Mouse (Mus musculus): ENCODE measurements around the gene Plekhg3. TPM values are rescaled to one million over a fixed set of nuclear protein-coding genes. Genes with fewer than 3 reads are reported as not detected.
A peak's percentile ranks its signal among the peaks of the same experiment; 100 is the strongest.

Plekhg3 gene
- polyA plus RNA-seq, 1 experiment: 49.6 TPM

DNA sequence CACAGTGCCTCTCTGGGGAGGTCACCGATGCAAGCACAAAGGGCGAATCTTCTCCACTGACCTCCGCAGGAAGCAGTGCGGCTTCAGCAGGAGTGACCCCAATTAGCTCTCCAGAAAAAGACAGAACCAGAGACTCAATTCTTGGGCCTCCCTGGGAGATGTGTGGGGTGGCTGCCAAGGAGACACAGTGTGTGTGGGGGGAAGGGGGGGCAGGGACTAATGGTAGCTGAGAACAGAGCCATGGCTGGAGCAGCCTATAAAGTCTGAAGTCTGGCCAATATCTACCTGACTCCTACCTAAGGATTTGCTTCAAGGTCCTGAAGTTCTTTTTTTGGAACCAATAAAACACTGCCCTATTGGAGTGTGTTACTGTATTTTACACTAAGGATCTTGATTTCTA lies 73.9 kb downstream of the Plekhg3 start:
- Histone ChIP-seq H3K4me1 (ENCODE audit: control insufficient read depth, insufficient read depth, low read length) (peaks cover 14% of the 10 kb centered on the region), H3K27ac (ENCODE audit: insufficient read depth, low read depth, low read length) (no peak overlapping the region), H3K4me3 (ENCODE audit: insufficient read depth, low read length) (no peak overlapping the region)
- no peak for TF ChIP-seq POLR2A (IDR thresholded peaks at IDR 0.05; ENCODE audit: borderline replicate concordance, low read depth, low read length)
- TF ChIP-seq CTCF (IDR thresholded peaks at IDR 0.05; ENCODE audit: low read depth, low read length): no peak

DNA sequence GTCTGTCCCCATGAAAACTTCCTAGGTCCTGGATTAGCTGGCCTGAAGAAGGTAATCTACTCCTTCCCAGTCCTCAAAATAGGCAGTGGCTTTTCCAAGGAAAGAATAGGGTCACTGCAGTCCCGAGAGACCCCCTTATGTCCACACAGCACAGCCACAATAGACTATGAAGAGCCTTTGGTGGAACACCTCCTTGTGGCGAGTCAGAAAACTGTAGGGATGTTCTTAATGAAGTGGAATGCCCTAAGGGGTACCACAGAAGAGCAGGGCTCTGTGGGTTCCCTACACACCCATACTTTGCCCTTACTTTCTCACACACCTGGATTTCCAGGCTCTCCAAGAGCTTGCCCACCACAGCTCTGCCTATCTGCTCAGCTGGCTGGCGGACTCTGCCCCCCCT lies 75.1 kb downstream of the Plekhg3 start:
- Histone ChIP-seq H3K4me1 (ENCODE audit: control insufficient read depth, insufficient read depth, low read length) (peaks cover 10% of the 10 kb centered on the region), H3K4me3 (ENCODE audit: insufficient read depth, low read length) (no peak overlapping the region), H3K27ac (ENCODE audit: insufficient read depth, low read depth, low read length) (no peak overlapping the region)
- TF ChIP-seq CTCF (IDR thresholded peaks at IDR 0.05; ENCODE audit: low read depth, low read length) (no peak), POLR2A (IDR thresholded peaks at IDR 0.05; ENCODE audit: borderline replicate concordance, low read depth, low read length) (no peak)

DNA sequence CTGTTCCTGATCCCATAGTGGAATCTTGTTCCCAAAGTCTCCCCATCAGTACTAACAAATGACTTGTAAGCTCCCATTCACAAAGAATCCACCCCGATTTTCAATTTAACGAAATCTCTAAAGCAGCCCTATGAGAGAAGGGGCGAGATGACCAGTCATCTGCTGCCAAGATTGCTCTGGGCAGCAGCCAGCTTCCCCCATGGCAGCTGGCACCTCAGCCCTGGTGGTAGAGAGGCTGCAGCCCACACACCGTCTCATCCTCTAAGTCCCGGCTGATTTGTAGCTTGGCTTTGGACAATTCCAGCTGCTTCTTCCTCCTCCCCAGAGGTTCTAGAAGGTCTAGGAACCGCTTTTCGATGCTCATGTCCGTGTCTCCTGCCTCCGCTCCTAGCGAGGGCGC lies 77.5 kb downstream of the Plekhg3 start:
- TF ChIP-seq CTCF (IDR thresholded peaks at IDR 0.05; ENCODE audit: low read depth, low read length): no peak
- no peak for TF ChIP-seq POLR2A (IDR thresholded peaks at IDR 0.05; ENCODE audit: borderline replicate concordance, low read depth, low read length)
- H3K27ac ChIP-seq (ENCODE audit: insufficient read depth, low read depth, low read length): no peak overlapping the region
- H3K4me1 ChIP-seq (ENCODE audit: control insufficient read depth, insufficient read depth, low read length): no peaks in the 10 kb centered on the region
- no peak overlapping the region for H3K4me3 ChIP-seq (ENCODE audit: insufficient read depth, low read length)

DNA sequence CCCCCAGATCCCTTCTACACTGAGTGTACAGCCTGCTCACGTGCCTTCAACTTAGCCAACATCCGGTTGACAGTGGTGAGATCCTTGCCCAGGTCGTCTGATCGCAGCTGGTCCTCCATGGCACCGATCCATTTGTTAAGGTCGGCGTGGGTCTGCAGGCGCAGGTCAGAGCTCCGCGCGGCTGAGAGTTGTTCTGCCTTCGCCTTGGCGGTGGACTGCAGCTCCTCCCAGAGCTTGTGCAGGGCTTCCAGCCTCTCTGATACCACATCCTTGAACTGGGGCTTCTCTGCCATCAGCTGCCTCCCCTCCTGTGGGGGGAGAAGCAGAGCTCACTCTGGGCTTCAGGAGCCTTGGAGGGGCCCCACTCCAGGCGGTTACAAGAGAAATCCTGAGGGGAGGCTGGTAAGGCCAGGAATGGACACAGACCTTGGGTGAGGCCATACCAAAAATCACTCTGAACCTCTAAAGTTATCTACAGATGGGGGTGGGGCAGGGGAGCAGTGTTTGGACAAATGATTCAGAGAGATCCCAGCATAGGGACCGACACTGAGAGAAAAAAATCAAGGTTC lies 78.4 kb downstream of the Plekhg3 start:
- Histone ChIP-seq H3K27ac (ENCODE audit: insufficient read depth, low read depth, low read length) (no peak overlapping the region), H3K4me3 (ENCODE audit: insufficient read depth, low read length) (no peak overlapping the region), H3K4me1 (ENCODE audit: control insufficient read depth, insufficient read depth, low read length) (peaks cover 5% of the 10 kb centered on the region)
- TF ChIP-seq CTCF (IDR thresholded peaks at IDR 0.05; ENCODE audit: low read depth, low read length) (no peak), POLR2A (IDR thresholded peaks at IDR 0.05; ENCODE audit: borderline replicate concordance, low read depth, low read length) (no peak)

DNA sequence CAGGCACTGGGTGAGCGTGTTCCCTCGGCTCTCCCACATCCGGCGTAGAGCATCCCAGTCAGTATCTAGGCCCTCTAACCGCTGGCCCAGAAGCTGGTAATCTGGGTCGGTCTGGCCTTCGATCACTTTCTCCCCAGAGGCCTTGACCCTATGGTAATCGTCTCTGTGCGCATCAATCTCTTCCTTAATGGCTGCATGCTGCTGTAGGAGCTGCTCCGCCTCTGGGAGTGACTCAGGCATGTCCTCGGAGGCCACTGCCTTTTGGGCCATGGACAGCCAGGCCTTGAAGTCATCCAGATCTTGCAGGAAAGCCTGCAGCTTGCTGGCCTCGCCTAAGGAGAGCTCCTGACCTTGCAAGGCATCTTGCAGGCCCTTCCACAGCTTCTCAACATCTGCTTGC lies 81.9 kb downstream of the Plekhg3 start:
- Histone ChIP-seq H3K4me3 (ENCODE audit: insufficient read depth, low read length) (no peak overlapping the region), H3K27ac (ENCODE audit: insufficient read depth, low read depth, low read length) (no peak overlapping the region), H3K4me1 (ENCODE audit: control insufficient read depth, insufficient read depth, low read length) (peaks cover 23% of the 10 kb centered on the region)
- TF ChIP-seq CTCF (IDR thresholded peaks at IDR 0.05; ENCODE audit: low read depth, low read length): no peak
- TF ChIP-seq POLR2A (IDR thresholded peaks at IDR 0.05; ENCODE audit: borderline replicate concordance, low read depth, low read length): no peak

DNA sequence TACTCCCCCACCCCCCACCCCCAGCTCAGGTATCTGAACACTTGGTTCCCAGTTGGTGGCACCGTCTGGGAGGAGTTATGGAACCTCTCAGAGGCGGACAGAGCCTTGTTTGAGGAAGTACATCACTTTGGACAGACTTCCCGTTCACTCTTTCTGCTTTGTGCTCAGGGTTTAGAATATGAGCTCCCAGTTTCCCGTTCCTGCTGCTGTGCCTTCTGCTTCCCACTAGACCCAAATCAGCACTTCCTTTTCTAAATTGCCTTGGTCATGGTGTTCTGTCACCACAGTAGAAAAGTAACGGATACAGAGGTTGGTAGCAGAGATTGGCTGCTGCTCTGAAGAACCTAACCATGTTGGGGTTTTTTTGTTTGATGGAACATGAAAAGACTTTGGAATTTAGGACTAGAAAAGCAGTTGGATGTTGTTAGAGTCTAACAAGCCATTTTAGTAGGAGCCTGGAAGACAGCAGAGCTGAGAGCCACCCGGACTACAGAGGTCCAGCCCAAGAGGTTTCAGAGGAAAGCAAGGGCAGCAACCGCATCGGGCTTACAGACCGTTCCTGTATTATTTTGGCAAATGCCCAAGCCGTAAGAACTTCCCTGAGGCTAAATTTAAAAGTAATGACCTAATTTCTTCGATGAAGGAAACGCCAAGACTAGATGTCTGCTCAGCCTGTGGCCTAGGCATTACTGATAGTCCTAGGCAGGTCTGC lies 84.3 kb downstream of the Plekhg3 start:
- Histone ChIP-seq H3K27ac (ENCODE audit: insufficient read depth, low read depth, low read length) (peak overlapping the region; percentile 99), H3K4me3 (ENCODE audit: insufficient read depth, low read length) (peak overlapping the region; percentile 8), H3K4me1 (ENCODE audit: control insufficient read depth, insufficient read depth, low read length) (peaks cover 23% of the 10 kb centered on the region)
- TF ChIP-seq CTCF (IDR thresholded peaks at IDR 0.05; ENCODE audit: low read depth, low read length) (no peak), POLR2A (IDR thresholded peaks at IDR 0.05; ENCODE audit: borderline replicate concordance, low read depth, low read length) (no peak)

DNA sequence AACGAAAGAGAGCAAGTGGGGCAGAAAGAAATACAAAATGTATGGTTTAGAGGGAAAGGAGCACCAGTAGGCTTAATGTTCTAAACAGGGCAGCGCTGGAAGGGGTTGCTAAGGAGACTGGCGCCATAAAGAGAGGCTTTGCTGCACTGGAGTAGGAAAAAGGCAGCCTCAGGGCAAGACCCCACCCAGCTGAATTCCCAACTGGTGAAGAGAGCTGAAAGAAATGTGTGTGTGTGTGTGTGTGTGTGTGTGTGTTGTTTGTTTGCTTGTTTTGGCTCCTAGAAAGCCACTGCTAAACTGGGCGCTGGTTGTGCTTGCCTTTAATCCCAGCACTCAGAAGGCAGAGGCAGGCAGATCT lies 84.9 kb downstream of the Plekhg3 start:
- Histone ChIP-seq H3K27ac (ENCODE audit: insufficient read depth, low read depth, low read length) (peak overlapping the region; percentile 99), H3K4me3 (ENCODE audit: insufficient read depth, low read length) (peak overlapping the region; percentile 3), H3K4me1 (ENCODE audit: control insufficient read depth, insufficient read depth, low read length) (peaks cover 23% of the 10 kb centered on the region)
- no peak for TF ChIP-seq POLR2A (IDR thresholded peaks at IDR 0.05; ENCODE audit: borderline replicate concordance, low read depth, low read length)
- no peak for TF ChIP-seq CTCF (IDR thresholded peaks at IDR 0.05; ENCODE audit: low read depth, low read length)

DNA sequence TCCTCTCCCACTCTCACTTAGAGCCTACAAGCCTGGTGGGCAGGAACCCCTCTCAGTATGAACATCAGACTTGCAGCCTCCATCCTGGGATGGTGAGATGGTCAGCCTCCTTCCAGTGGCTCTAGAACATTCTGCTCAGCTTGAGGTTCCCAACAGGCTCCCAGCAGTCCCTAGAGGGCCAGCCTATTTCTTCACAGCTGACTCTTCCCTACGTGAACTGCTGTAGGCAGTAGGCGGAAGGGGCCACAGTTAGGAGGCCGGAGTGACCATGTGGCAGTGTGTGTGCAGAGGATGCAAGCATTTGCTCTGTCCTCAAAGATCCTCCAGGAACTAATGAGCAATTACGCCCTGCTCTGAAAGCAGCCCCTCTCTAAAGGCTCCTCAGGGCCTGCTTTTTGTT lies 87.5 kb downstream of the Plekhg3 start:
- Histone ChIP-seq H3K4me3 (ENCODE audit: insufficient read depth, low read length) (no peak overlapping the region), H3K27ac (ENCODE audit: insufficient read depth, low read depth, low read length) (no peak overlapping the region), H3K4me1 (ENCODE audit: control insufficient read depth, insufficient read depth, low read length) (peaks cover 23% of the 10 kb centered on the region)
- no peak for TF ChIP-seq CTCF (IDR thresholded peaks at IDR 0.05; ENCODE audit: low read depth, low read length)
- TF ChIP-seq POLR2A (IDR thresholded peaks at IDR 0.05; ENCODE audit: borderline replicate concordance, low read depth, low read length): no peak

DNA sequence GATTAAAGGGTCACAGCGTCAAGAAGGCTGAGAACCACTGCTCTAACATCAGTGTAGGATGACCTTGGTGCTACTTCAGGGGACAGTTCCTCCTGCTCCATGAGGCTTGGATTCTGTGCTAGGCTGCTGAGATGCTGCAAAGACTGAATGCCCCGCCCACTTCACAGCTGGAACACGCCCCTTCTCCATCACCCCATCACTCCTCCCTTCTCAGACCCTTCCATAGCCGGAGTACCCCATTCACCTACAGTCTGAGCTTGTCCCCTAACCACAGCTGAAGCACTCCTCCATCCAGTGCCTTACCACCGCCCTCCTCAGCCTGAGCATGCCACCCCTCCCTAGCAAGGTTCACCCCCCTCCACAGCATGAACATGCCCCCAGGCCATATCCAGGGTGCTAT lies 89.2 kb downstream of the Plekhg3 start:
- Histone ChIP-seq H3K4me3 (ENCODE audit: insufficient read depth, low read length) (no peak overlapping the region), H3K4me1 (ENCODE audit: control insufficient read depth, insufficient read depth, low read length) (peaks cover 12% of the 10 kb centered on the region), H3K27ac (ENCODE audit: insufficient read depth, low read depth, low read length) (no peak overlapping the region)
- no peak for TF ChIP-seq CTCF (IDR thresholded peaks at IDR 0.05; ENCODE audit: low read depth, low read length)
- TF ChIP-seq POLR2A (IDR thresholded peaks at IDR 0.05; ENCODE audit: borderline replicate concordance, low read depth, low read length): no peak

DNA sequence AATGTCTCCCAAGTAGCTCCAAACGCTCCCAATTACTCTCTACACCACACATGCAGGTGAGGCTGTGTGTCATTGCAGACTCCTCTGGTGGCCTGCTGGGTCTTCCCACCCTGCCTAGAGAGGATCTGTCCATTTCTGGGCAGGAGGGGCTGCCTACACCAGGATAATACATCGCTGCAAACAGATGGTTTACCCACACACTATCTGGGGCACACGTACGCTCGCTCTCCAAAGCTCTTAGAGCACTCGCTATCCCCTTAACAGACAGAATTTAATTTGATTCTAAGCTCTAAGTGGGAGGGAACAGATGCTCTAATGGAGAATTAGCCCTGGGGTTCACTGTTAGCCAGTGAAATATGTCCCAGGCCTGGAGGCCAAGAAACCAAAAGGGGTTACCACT lies 92.7 kb downstream of the Plekhg3 start:
- no peak for TF ChIP-seq CTCF (IDR thresholded peaks at IDR 0.05; ENCODE audit: low read depth, low read length)
- TF ChIP-seq POLR2A (IDR thresholded peaks at IDR 0.05; ENCODE audit: borderline replicate concordance, low read depth, low read length): no peak
- Histone ChIP-seq H3K4me1 (ENCODE audit: control insufficient read depth, insufficient read depth, low read length) (no peaks in the 10 kb centered on the region), H3K4me3 (ENCODE audit: insufficient read depth, low read length) (no peak overlapping the region), H3K27ac (ENCODE audit: insufficient read depth, low read depth, low read length) (no peak overlapping the region)

Other genes with a start within 250 kb of the Plekhg3 start
- not detected in 2 replicates for gene Akap5, start 206.0 kb upstream of the Plekhg3 start, polyA plus RNA-seq (2012; ENCODE audit: insufficient read depth, insufficient read length, missing spikeins)
- 8.6 and 9.5 TPM in 2 replicates for gene Zbtb25, start 161.3 kb upstream of the Plekhg3 start, polyA plus RNA-seq (2012; ENCODE audit: insufficient read depth, insufficient read length, missing spikeins)
- 8.8 and 9.6 TPM in 2 replicates for gene Zbtb1, start 160.6 kb upstream of the Plekhg3 start, polyA plus RNA-seq (2012; ENCODE audit: insufficient read depth, insufficient read length, missing spikeins)
- gene Hspa2, start 126.7 kb upstream of the Plekhg3 start, polyA plus RNA-seq (2012; ENCODE audit: insufficient read depth, insufficient read length, missing spikeins): 5.8 and 8.0 TPM in 2 replicates
- not detected in 2 replicates for gene Ppp1r36, start 113.4 kb upstream of the Plekhg3 start, polyA plus RNA-seq (2012; ENCODE audit: insufficient read depth, insufficient read length, missing spikeins)
- 0.12 and 0.27 TPM in 2 replicates for gene Sptb, start 179.7 kb downstream of the Plekhg3 start, polyA plus RNA-seq (2012; ENCODE audit: insufficient read depth, insufficient read length, missing spikeins)
- 52.1 and 52.3 TPM in 2 replicates for gene Churc1, start 234.6 kb downstream of the Plekhg3 start, polyA plus RNA-seq (2012; ENCODE audit: insufficient read depth, insufficient read length, missing spikeins)
- gene Fntb, start 234.7 kb downstream of the Plekhg3 start, polyA plus RNA-seq (2012; ENCODE audit: insufficient read depth, insufficient read length, missing spikeins): 4.3 and 5.5 TPM in 2 replicates

Data from bone marrow macrophage, adult 2 months (primary cell).